Mouse (Mus musculus) heart, postnatal 10 days (tissue): ENCODE measurements at regions not wholly inside any gene's neighbourhood (a gene's known extent, or its start where the extent isn't known, plus 50 kb on each side); places are given as distances from the start of the nearest gene placed in this dataset.
"Not testable (repeated sequence)": the region's sequence is repeated elsewhere in the genome, so short reads cannot be mapped to it uniquely, and the experiment has no call there.

Source experiments
- DNase-seq, 2 experiments: peaks; one replicate each; pipeline ENCODE4 v3.0.0; 2021
- intact Hi-C: fragments of 180-260 bp; cut with DNase I; formaldehyde crosslinking; loops from one replicate; pipeline ENCODE4 v1.15.1; 2025

GRCm38 (mm10) chr14:53362054-53362453, 866.5 kb upstream of the Olfr1507 start:
- intact Hi-C loops, DNase-seq: not testable (repeated sequence)

DNA sequence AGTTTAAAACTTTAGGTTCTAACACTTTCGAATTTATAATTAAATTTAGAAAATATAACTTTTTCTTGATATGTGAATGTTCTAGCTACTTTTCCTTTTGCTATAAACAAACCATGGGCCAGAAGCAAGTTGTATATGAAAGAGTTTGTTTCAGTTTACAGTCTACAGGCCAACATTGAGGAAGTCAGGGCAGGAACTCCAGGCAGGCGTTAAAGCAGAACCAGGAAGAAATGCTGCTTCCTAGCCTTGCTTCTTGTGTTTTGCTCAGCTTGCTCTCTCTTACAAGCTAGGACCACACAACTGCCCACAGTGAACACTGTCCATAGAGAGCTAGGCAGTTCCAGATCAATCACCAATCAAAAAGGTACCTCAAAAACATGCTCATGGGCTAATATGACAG, 861.9 kb upstream of the Olfr1507 start:
- intact Hi-C loops, DNase-seq: not testable (repeated sequence)

- DNase-seq, intact Hi-C loops: not testable (repeated sequence)
These were observed 861.2 kb upstream of the Olfr1507 start for GRCm38 (mm10) chr14:53356783-53357182.

DNA sequence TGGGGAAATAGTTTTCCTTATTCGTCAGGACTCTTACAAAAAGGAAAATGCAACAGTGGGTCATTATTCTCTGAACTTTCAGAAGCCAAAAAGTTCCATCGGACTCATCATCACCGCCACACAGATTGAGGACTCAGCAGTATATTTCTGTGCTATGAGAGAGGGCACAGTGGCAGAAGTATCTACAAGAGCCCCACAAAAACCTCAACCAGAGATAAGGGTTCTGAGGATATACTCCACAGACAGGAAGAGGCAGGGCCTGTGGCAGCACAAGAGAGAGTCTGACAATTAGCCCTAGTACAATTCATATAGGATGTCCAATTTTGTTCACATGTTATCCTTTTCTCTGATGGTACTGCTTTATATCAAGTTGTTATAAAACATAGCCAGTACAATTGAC, 855.9 kb upstream of the Olfr1507 start:
- DNase-seq, intact Hi-C loops: not testable (repeated sequence)

DNA sequence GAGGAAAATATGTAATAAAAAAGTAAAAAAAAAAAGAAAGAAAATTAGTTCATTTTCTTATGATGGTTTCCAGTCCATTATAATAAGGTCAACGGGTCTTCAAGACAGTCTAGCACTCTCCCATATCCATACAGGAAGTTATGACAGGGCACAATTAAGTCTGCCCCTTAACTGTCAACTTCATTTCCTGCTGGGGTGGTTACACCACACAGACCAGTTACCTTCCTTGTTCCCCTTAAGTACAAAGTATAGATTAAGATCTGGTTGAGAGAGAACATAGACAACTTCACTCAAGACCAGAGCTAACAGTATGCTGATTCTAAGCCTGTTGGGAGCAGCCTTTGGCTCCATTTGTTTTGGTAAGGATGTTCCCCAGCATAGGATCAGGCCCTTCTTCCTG, 855.2 kb upstream of the Olfr1507 start:
- intact Hi-C loops, DNase-seq: not testable (repeated sequence)

DNA sequence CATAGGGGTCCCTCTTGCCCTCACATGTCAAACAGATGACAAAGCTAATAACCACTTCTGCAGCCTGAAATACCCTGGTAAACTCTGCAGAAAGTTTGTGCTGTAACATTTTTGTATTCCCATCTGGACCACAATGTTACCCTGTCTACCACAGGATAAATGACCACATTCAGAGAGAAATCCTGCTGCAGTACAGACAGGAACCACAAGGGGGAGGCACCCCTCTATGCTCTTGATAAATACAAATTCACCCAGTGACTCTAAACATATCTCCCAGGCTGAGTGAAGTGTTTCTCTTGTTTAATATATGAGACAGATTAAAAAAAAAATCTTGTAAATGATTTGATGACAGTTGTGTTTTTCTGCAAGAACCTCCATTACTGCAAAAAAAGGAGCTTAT, 853.6 kb upstream of the Olfr1507 start:
- intact Hi-C loops: not testable (repeated sequence)
- DNase-seq: peak in 1 of 2 experiments; percentile 7

DNA sequence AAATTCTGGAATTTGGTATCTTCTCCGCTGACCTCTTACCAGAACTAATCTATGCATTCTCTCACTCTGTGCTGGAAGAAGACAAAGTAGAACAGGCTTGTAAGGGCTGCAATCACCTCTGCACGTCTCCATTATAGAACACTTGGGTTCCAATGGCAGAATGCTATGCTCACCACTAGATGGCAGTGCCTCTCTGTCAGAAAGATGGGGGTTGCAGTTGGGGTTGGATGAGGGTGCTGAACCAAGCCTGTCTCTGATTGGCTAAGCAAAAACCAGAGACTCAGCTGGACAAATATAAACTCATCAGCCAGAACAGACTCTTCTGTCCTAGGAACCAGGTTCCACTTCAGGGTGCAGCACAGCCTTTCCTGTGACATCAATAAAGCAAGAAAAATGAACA, 850.0 kb upstream of the Olfr1507 start:
- intact Hi-C loops: not testable (repeated sequence)

DNA sequence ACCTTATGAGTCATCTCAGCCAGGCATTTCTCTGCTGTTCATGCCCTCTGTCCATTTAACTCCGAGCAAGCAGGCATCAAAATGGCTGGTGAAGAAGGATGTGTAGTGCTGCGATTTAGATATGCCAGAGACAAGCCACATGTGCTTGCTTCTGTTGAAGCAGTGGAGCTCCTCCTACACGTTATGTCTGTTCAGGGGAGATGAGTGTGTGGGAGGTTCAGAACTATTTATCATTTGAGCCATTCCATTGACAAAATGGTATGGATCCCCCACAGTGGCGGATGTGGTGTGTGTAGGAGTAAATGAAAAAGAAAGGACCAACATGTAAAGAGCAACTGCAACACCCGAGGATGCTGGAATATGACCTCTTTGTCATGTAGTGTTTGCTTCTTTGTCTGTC, 848.3 kb upstream of the Olfr1507 start:
- DNase-seq, intact Hi-C loops: not testable (repeated sequence)

More for the DNA sequence above, 850.0 kb upstream of the Olfr1507 start:
- peak; percentile 6 to 24 for DNase-seq

DNA sequence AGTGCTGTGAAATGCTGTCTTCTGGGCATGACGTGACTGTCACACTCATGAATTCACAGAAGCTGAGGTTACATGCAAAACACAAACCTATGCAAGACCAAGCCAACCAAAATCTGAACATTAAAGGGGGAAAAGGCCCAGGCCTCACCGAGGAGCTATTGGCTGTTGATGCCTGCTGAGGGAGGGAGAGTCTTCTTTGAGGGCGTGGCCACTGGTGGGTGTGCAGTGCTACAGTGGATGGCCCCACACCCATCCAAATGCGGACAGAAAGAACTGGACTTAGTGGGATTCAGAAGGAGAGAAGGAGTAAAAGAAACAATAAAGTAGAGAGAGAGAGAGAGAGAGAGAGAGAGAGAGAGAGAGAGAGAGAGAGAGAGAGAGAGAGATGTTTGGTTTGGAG, 843.6 kb upstream of the Olfr1507 start:
- intact Hi-C loops, DNase-seq: not testable (repeated sequence)

DNA sequence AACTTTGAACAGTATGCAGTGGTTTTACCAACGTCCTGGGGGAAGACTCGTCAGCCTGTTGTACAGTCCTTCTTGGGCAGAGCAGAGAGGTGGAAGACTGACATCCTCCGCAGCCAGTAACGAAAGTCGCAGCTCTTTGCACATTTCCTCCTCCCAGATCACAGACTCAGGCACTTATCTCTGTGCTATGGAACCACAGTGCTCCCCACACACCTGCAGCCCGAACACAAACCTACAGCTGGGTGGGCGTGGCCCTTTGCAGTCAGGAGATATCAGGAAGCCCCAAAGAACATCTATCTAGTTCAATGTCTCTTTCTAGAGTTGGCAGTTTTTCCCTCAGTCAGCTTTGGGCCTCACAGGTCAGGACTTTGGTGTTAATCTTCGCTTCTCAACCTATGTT, 841.9 kb upstream of the Olfr1507 start:
- intact Hi-C loops, DNase-seq: not testable (repeated sequence)

- intact Hi-C loops, DNase-seq: not testable (repeated sequence)
These were observed 841.2 kb upstream of the Olfr1507 start for GRCm38 (mm10) chr14:53336705-53337104.

DNA sequence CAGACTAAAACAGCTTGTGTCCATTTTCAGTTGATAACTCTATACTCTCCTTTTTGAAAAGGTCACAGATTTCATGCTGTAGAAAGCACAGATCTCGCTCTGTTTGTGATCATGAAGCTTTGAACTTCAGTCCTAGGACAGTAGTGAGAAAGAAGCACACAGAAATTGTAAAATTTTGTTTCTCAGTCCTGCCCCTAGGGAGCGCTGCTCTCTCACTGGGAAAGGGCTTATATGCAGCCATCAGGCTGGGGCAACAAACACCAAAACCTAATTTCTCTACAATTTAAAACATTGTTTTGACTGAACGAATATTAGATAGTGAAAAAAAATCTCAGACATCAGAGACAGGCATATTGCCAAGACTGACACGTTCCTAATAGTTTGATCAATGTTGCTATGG, 838.9 kb upstream of the Olfr1507 start:
- intact Hi-C loops, DNase-seq: not testable (repeated sequence)

GRCm38 (mm10) chr14:53331153-53331552, 835.6 kb upstream of the Olfr1507 start:
- DNase-seq, intact Hi-C loops: not testable (repeated sequence)

DNA sequence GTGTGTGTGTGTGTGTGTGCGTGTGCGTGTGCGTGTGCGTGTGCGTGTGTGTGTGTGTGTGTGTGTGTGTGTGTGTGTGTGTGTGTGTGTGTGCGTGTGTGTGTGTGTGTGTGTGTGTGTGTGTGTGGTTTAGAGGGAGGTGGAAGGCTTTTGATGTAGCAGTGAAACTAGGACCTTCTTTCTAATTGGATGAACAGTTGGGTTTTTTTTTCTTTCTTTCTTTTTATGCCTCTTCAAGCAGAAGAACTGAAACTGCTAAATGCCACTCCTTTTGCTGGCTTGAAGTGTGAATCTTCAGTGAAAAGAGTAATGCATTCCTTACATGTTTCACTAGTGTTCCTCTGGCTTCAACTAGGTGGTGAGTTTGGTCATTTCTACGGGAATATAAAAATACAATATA, 828.8 kb upstream of the Olfr1507 start:
- intact Hi-C loops, DNase-seq: not testable (repeated sequence)

DNA sequence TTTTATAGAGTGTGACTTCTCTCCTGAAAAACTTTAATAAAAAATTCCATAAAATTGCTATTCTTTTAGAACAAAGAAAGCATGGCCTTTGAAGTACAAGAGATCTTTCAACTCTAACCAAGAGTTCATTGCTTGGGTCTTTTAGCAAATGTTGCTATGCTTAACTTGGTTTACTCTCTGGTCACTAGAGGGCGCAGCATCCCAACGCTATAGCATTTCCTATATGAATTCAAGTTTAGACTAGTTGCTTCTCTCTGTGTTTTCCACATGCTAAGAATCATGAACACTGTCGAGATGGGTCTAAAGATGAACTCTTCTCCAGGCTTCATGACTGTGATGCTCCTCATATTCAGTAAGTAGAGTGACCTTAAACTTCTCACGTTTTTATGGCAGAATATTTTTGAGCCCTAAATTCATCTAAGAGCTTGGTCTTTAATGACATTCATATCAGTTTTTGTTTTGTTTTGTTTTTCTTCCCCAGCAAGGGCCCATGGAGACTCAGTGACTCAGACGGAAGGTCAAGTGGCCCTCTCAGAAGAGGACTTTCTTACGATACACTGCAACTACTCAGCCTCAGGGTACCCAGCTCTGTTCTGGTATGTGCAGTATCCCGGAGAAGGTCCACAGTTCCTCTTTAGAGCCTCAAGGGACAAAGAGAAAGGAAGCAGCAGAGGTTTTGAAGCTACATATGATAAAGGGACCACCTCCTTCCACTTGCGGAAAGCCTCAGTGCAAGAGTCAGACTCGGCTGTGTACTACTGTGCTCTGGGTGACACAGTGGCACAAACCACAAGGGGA, 823.2 kb upstream of the Olfr1507 start:
- intact Hi-C loops, DNase-seq: not testable (repeated sequence)

- intact Hi-C loops, DNase-seq: not testable (repeated sequence)
These were observed 816.9 kb upstream of the Olfr1507 start for GRCm38 (mm10) chr14:53312490-53312889.

- DNase-seq, intact Hi-C loops: not testable (repeated sequence)
These were observed 807.6 kb upstream of the Olfr1507 start for GRCm38 (mm10) chr14:53303179-53303578.

DNA sequence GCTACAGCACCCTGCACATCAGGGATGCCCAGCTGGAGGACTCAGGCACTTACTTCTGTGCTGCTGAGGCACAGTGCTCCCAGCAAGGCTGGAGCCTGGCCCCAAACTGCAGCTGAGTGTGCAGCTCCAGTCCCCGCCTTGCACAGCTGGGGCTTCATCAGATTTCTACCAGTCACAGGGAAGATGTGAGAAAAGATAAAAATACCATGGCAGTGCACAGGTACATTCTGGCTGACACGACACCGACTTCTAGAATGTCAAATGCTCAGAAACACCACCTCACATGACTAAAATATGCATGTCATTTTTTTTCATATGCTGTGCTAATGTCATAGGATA, 806.9 kb upstream of the Olfr1507 start:
- DNase-seq, intact Hi-C loops: not testable (repeated sequence)

DNA sequence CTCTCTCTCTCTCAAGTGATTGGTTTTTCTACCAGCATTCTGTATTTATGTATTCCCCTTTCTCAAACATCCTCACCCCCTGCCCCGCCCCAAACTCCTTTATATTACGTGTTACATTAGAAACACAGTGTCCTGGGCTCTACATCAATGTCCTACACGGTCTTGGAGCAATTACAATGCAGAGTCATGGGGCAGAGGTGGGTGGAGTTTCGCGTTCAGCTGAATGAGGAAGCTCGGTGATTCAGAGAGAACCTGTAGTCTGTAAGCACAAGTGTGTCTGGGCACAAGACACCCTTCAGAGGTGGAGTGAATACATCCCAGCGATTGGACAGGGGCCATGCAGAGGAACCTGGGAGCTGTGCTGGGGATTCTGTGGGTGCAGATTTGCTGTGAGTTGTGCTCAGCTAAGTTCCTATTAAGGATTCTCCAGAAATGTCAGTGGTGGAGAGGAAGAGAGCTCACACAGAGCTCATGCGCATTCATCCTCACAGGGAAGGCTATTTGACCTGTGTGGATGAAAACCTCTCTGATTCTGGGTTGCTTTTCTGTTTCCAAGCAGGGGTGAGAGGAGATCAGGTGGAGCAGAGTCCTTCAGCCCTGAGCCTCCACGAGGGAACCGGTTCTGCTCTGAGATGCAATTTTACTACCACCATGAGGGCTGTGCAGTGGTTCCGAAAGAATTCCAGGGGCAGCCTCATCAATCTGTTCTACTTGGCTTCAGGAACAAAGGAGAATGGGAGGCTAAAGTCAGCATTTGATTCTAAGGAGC, 806.4 kb upstream of the Olfr1507 start:
- DNase-seq, intact Hi-C loops: not testable (repeated sequence)

DNA sequence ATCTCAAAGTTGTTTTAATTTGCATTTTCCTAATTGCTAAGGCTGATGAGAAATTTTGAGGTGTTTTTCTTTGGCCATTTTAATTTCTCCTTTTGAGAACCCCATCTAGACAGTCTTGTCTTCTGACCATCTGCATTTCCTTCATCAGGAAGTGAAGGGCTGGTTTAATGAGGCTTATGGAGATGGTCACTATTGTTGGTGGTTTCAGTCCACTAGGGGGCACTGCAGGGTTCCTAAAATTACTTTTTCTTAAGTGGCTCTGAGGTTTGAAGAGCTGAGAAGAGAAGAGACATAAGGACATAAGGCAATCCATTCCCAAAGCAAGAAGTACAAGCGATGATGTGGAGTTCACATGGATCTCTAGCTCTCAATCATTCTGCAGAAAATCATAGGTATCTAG, 805.6 kb upstream of the Olfr1507 start:
- DNase-seq, intact Hi-C loops: not testable (repeated sequence)

GRCm38 (mm10) chr14:53299735-53300134, 804.2 kb upstream of the Olfr1507 start:
- DNase-seq, intact Hi-C loops: not testable (repeated sequence)
